Mouse (Mus musculus) E14TG2a.4 (cell line): ENCODE data around the gene Mtmr3.

Experiments
- CTCF ChIP-seq: conservative IDR thresholded peaks from 2 replicates; pipeline ENCODE4 v1.5.1; 2014; ENCODE audit warnings: low read length
- NANOG ChIP-seq: IDR thresholded peaks from 2 replicates; pipeline ENCODE4 v1.6.1; 2014; ENCODE audit warnings: borderline replicate concordance, low read length, mixed read lengths
- POU5F1 ChIP-seq: IDR thresholded peaks from 2 replicates; pipeline ENCODE4 v1.6.1; 2014; ENCODE audit warnings: low read length, borderline replicate concordance

DNA sequence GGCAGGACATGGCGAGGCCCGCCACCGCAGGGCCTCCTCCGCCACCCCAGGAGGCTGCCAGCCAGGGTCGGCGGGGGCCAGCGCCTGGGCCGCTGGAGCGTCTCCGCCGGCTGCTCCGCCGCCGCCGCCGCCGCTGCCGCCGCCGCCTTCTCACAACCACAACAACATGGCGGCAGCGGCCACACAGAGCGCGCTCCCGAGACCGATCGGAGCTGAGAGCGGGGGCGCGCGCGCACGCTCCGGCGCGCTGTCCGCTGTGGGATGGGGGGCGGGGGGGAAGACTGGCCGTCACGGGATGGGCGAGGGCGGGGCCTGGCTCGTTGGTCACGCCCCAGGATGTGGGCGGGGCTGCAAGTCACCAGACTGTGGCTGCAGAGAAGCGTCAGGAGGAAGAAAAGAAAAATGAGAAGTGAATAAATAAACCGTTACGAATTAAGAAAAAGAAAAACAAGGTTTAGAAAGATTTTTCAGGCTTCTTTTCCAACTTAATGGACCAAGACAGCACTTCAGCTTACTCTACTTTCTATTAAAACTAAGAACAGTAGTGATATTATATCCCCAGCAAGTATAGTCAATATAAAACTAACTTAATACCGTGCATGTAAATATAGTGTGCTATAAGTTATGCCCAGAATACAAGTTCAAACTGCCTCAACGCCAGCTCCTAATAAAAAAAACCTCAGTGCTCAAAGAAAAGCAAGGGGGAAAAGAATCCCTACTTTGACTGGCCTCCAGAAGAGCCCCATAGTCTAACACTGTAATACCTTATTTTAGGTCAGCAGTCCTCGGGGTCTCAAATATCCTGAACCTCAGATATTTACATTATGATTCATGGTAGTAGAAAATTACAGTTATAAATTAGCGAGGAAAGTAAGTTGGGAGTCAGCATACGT, at the start of gene Mtmr3:
- TF ChIP-seq CTCF, result no peak
- TF ChIP-seq POU5F1, result no peak
- TF ChIP-seq NANOG, result no peak
